In genomic region chr5:21847438-21847837, GRCm38 (mm10) we compare ENCODE assay signal across 31 mouse cellular contexts. TPM values are rescaled to one million over a fixed set of nuclear protein-coding genes. Genes with fewer than 3 reads are reported as not detected.
A peak's percentile ranks its signal among the peaks of the same experiment; 100 is the strongest.
DNase-seq lines count a peak whose midpoint lies in the region; ATAC-seq and TF ChIP-seq lines count a peak whose summit lies in the region.
"Had no signal": no experiment of that assay in that cellular context is flagged by ENCODE, and none has a peak within 500 bp of the region (broad histone marks: within the 10 kb centered on the region; RNA-seq: fewer than 3 reads in every experiment).

No protein-coding gene starts in this region.

- H3K4me1 ChIP-seq in CH12.LX (ENCODE audit: control insufficient read depth in 1 of 2, insufficient read depth in 2 of 2): peaks cover 2 to 12% of the 10 kb centered on the region in 2 experiments; a peak in 2 of 4 replicates
- H3K4me1 ChIP-seq in intestine, embryonic 15.5 days (replicated peaks): no peaks in the 10 kb centered on the region
- H3K4me1 ChIP-seq in intestine, postnatal 0 days (replicated peaks; ENCODE audit: control insufficient read depth, insufficient read depth, low read length): no peaks in the 10 kb centered on the region
- H3K4me1 ChIP-seq in hindbrain, embryonic 11.5 days (replicated peaks; ENCODE audit: control insufficient read depth, insufficient read depth, low read length): no peaks in the 10 kb centered on the region
- H3K4me1 ChIP-seq: embryonic facial prominence, embryonic 13.5 days; embryonic facial prominence, embryonic 15.5 days; forebrain, embryonic 10.5 days; forebrain, embryonic 12.5 days had no signal

- peak overlapping the region; percentile 53; the same call in 1 of the 2 replicates for H3K9ac ChIP-seq in CH12.LX (ENCODE audit: insufficient read depth, low read depth)
- no peak overlapping the region for H3K9ac ChIP-seq in intestine, embryonic 15.5 days
- H3K9ac ChIP-seq in intestine, postnatal 0 days (ENCODE audit: low read depth, low read length): no peak overlapping the region
- H3K9ac ChIP-seq in hindbrain, embryonic 11.5 days (ENCODE audit: low read depth, low read length): no peak overlapping the region
- H3K9ac ChIP-seq: embryonic facial prominence, embryonic 13.5 days; embryonic facial prominence, embryonic 15.5 days; forebrain, embryonic 12.5 days had no signal

- no peak for TF ChIP-seq RAD21 in CH12.LX (IDR thresholded peaks at IDR 0.05; ENCODE audit: low read depth, low read length)

- H3K36me3 ChIP-seq in CH12.LX (replicated peaks in 1 of 2; ENCODE audit: control insufficient read depth in 1 of 2, insufficient read depth in 1 of 2, low read length in 1 of 2): no peaks in the 10 kb centered on the region
- no peaks in the 10 kb centered on the region for H3K36me3 ChIP-seq in intestine, embryonic 15.5 days
- H3K36me3 ChIP-seq in intestine, postnatal 0 days (ENCODE audit: control insufficient read depth, insufficient read depth): no peaks in the 10 kb centered on the region
- no peaks in the 10 kb centered on the region for H3K36me3 ChIP-seq in hindbrain, embryonic 11.5 days (ENCODE audit: control insufficient read depth, insufficient read depth, low read length)
- H3K36me3 ChIP-seq: embryonic facial prominence, embryonic 13.5 days; embryonic facial prominence, embryonic 15.5 days; forebrain, embryonic 10.5 days; forebrain, embryonic 12.5 days had no signal

- H3K4me2 ChIP-seq in CH12.LX (ENCODE audit: insufficient read depth, low read depth, poor library complexity, severe bottlenecking): peak overlapping the region; percentile 33
- H3K4me2 ChIP-seq in intestine, embryonic 15.5 days (replicated peaks): no peak overlapping the region
- peak overlapping the region; percentile 55 for H3K4me2 ChIP-seq in intestine, postnatal 0 days (replicated peaks; ENCODE audit: low read depth)
- H3K4me2 ChIP-seq in hindbrain, embryonic 11.5 days (replicated peaks; ENCODE audit: low read depth, low read length): no peak overlapping the region
- H3K4me2 ChIP-seq: embryonic facial prominence, embryonic 13.5 days; embryonic facial prominence, embryonic 15.5 days; forebrain, embryonic 12.5 days had no signal

- in situ Hi-C loops in CH12.LX (cut with MboI; ENCODE audit: low pct_ligation_motif_present, low pct_unique_long_range_greater_than_20kb, low sequenced_read_pairs): no loop called here

- no peak overlapping the region for H3K27ac ChIP-seq in CH12.LX (ENCODE audit: insufficient read depth, low read depth)
- no peak overlapping the region for H3K27ac ChIP-seq in intestine, embryonic 15.5 days
- no peak overlapping the region for H3K27ac ChIP-seq in intestine, postnatal 0 days (ENCODE audit: low read depth, low read length)
- no peak overlapping the region for H3K27ac ChIP-seq in hindbrain, embryonic 11.5 days (ENCODE audit: low read depth, low read length)
- H3K27ac ChIP-seq: embryonic facial prominence, embryonic 13.5 days; embryonic facial prominence, embryonic 15.5 days; forebrain, embryonic 10.5 days; forebrain, embryonic 12.5 days had no signal

- TF ChIP-seq EP300 in CH12.LX (IDR thresholded peaks at IDR 0.05; ENCODE audit: low read length): no peak

- no peaks in the 10 kb centered on the region for H3K9me3 ChIP-seq in CH12.LX (replicated peaks; ENCODE audit: low read length)
- H3K9me3 ChIP-seq in intestine, embryonic 15.5 days: no peaks in the 10 kb centered on the region
- H3K9me3 ChIP-seq in intestine, postnatal 0 days (ENCODE audit: control insufficient read depth): no peaks in the 10 kb centered on the region
- H3K9me3 ChIP-seq in hindbrain, embryonic 11.5 days (ENCODE audit: control insufficient read depth, low read length): no peaks in the 10 kb centered on the region
- H3K9me3 ChIP-seq: embryonic facial prominence, embryonic 13.5 days; embryonic facial prominence, embryonic 15.5 days; forebrain, embryonic 10.5 days; forebrain, embryonic 12.5 days had no signal

- peak; percentile 79 for ATAC-seq in intestine, embryonic 15.5 days
- ATAC-seq in intestine, postnatal 0 days: peak; percentile 60; the same call in 1 of the 2 replicates
- ATAC-seq in hindbrain, embryonic 11.5 days (ENCODE audit: low FRiP score): no peak
- ATAC-seq: activated CD4-positive, CD25-positive, alpha-beta regulatory T cell, adult 4 months; CD4-positive, CD25-positive, alpha-beta regulatory T cell, adult 4 months; forebrain, embryonic 14.5 days; forebrain, embryonic 16.5 days; Patski had no signal

- TF ChIP-seq POLR2A in CH12.LX (IDR thresholded peaks at IDR 0.05; ENCODE audit: low read depth, low read length): no peak

- H3K4me3 ChIP-seq in CH12.LX (replicated peaks in 1 of 3; ENCODE audit: low read depth in 2 of 3, low read length in 2 of 3, poor library complexity in 1 of 3): no peak overlapping the region
- no peak overlapping the region for H3K4me3 ChIP-seq in intestine, embryonic 15.5 days (replicated peaks)
- H3K4me3 ChIP-seq in intestine, postnatal 0 days (ENCODE audit: low read depth, low read length): no peak overlapping the region
- no peak overlapping the region for H3K4me3 ChIP-seq in hindbrain, embryonic 11.5 days (ENCODE audit: low read depth, low read length)
- H3K4me3 ChIP-seq: embryonic facial prominence, embryonic 13.5 days; embryonic facial prominence, embryonic 15.5 days; erythroblast, embryonic 14.5 days; forebrain, embryonic 10.5 days; forebrain, embryonic 12.5 days had no signal

- dilution Hi-C loops in CH12.LX (cut with MboI; ENCODE audit: extremely low pct_ligation_motif_present, extremely low pct_unique_long_range_greater_than_20kb, low sequenced_read_pairs): no loop called here

- no peak for TF ChIP-seq CTCF in CH12.LX (conservative IDR thresholded peaks at IDR 0.05 in 1 of 2, IDR thresholded peaks at IDR 0.05 in 1 of 2; ENCODE audit: low read depth in 2 of 2, low read length in 2 of 2)
- TF ChIP-seq CTCF in intestine, postnatal 0 days (IDR thresholded peaks at IDR 0.05; ENCODE audit: low read depth): no peak

- peak; percentile 10 for DNase-seq in A20 (ENCODE audit: low read depth, low spot score)
- no peak for DNase-seq in CH12.LX (ENCODE audit: extremely low read depth)
- DNase-seq in heart, adult 11 months: no peak
- DNase-seq in gastrocnemius, adult 18-20 months (ENCODE audit: low spot score): no peak
- no peak for DNase-seq in retina, embryonic 14.5 days (ENCODE audit: low spot score)
- no peak for DNase-seq in hindbrain, embryonic 11.5 days (ENCODE audit: low spot score)
- DNase-seq: adrenal gland, postnatal 10 days; adrenal gland, postnatal 25 days; B cell, adult 2 months; cerebellum, adult 11 months; cerebellum, adult 18-20 months; cerebellum, adult 8-10 months; cerebellum, adult 9-11 months; cerebellum, postnatal 14 days; cerebellum, postnatal 36 days; embryo, embryonic 11 days had no signal

- WGBS in intestine, embryonic 15.5 days: 54% methylated on average over 6 of the region's 6 CpGs
- 35% methylated on average over 6 of the region's 6 CpGs for WGBS in intestine, postnatal 0 days
- WGBS in hindbrain, embryonic 11.5 days: 83% methylated on average over 6 of the region's 6 CpGs

- H3K27me3 ChIP-seq in CH12.LX (replicated peaks): no peaks in the 10 kb centered on the region
- H3K27me3 ChIP-seq in intestine, embryonic 15.5 days (replicated peaks): no peaks in the 10 kb centered on the region
- no peaks in the 10 kb centered on the region for H3K27me3 ChIP-seq in intestine, postnatal 0 days (replicated peaks; ENCODE audit: control insufficient read depth, insufficient read depth, low read length)
- no peaks in the 10 kb centered on the region for H3K27me3 ChIP-seq in hindbrain, embryonic 11.5 days (ENCODE audit: control insufficient read depth, insufficient read depth, low read length)
- H3K27me3 ChIP-seq: embryonic facial prominence, embryonic 13.5 days; embryonic facial prominence, embryonic 15.5 days; forebrain, embryonic 12.5 days had no signal

- no peaks in the 10 kb centered on the region for H3K79me2 ChIP-seq in CH12.LX (replicated peaks; ENCODE audit: control insufficient read depth, extremely low read depth, insufficient read depth, poor library complexity, severe bottlenecking)

TF ChIP-seq in CH12.LX, 34 proteins besides CTCF, POLR2A, EP300 and RAD21:
- TF ChIP-seq ELF1 (IDR thresholded peaks at IDR 0.05; ENCODE audit: low read depth, low read length): no peak
- 0 out of 2 replicates have a peak, but pooled peaks have one; percentile 4 for TF ChIP-seq BHLHE40 (IDR thresholded peaks at IDR 0.05; ENCODE audit: low read depth, low read length)
- TF ChIP-seq CHD2 (IDR thresholded peaks at IDR 0.05; ENCODE audit: low read length): no peak
- no peak for TF ChIP-seq MEF2A (IDR thresholded peaks at IDR 0.05; ENCODE audit: borderline replicate concordance, low read depth, low read length)

RNA-seq across cellular contexts. Expression of gene Slc26a5, which starts 18.0 kb away (rescaled TPM):
- not detected in 2 replicates for total RNA-seq in CH12.LX (2012; rRNA removed)
- not detected in 2 replicates for total RNA-seq in CH12.LX (2014; rRNA removed)
- not detected in 2 replicates for polyA plus RNA-seq in CH12.LX (2012; ENCODE audit: insufficient read length, low read depth)
- not detected in 2 replicates for polyA plus RNA-seq in intestine, embryonic 15.5 days (2015; fragmentation: Nextera tagmentation; extraction: Ambion mirVana)
- polyA plus RNA-seq in intestine, postnatal 0 days (2015; fragmentation: Nextera tagmentation; extraction: Ambion mirVana): 0.07 TPM in 1 of 2 replicates, not detected in the other
- total RNA-seq in gastrocnemius, adult 18-20 months (2021): not detected
- polyA plus RNA-seq in hindbrain, embryonic 11.5 days (2014; fragmentation: Nextera tagmentation; extraction: Ambion mirVana): not detected in 2 replicates
- total RNA-seq: adrenal gland, adult 18-20 months; adrenal gland, postnatal 10 days; adrenal gland, postnatal 25 days; common myeloid progenitor, adult 5-6 weeks had no signal
- polyA plus RNA-seq: activated CD4-positive, CD25-positive, alpha-beta regulatory T cell, adult 4 months; CD4-positive, CD25-positive, alpha-beta regulatory T cell, adult 4 months; embryonic facial prominence, embryonic 11.5 days; embryonic facial prominence, embryonic 15.5 days; erythroblast, embryonic 14.5 days; forebrain, embryonic 14.5 days; Patski had no signal

Comparison
In these comparisons a context has a peak if more than half of its experiments do, and no peak if none do; other contexts are left out.
1. H3K4me2 ChIP-seq: peak in CH12.LX (single experiment) and intestine, postnatal 0 days (single experiment); none in intestine, embryonic 15.5 days (single experiment) and hindbrain, embryonic 11.5 days (single experiment).